Mouse (Mus musculus) cerebral cortex, adult 2 months (tissue): Measurements from ENCODE around the gene Pwwp2b.

Source experiments
- WGBS: fragments of 180-500 bp; shearing (Covaris S2); methylation state at CpG from one replicate; pipeline ENCODE4 v1.1.7; 2018; 5-methylcytosine and 5-hydroxymethylcytosine counted together

The Pwwp2b gene

GRCm38 (mm10) chr7:139299424-139299823 lies 51.1 kb downstream of the Pwwp2b start:
- WGBS = 23% methylated on average over 8 of the region's 8 CpGs

GRCm38 (mm10) chr7:139300423-139300822 lies 52.1 kb downstream of the Pwwp2b start:
- 47% methylated on average over 7 of the region's 7 CpGs for WGBS

- WGBS = 89% methylated on average over 8 of the region's 8 CpGs
Observed at GRCm38 (mm10) chr7:139301505-139301904, 53.2 kb downstream of the Pwwp2b start.

GRCm38 (mm10) chr7:139302314-139302713 lies 54.0 kb downstream of the Pwwp2b start:
- WGBS = 87% methylated on average over 5 of the region's 5 CpGs

- 23% methylated on average over 6 of the region's 6 CpGs for WGBS
Observed at GRCm38 (mm10) chr7:139303280-139304011, 55.2 kb downstream of the Pwwp2b start.

GRCm38 (mm10) chr7:139304322-139304721 lies 56.0 kb downstream of the Pwwp2b start:
- 68% methylated on average over 5 of the region's 5 CpGs for WGBS

GRCm38 (mm10) chr7:139307056-139307455 lies 58.8 kb downstream of the Pwwp2b start:
- WGBS = 62% methylated on average over 2 of the region's 2 CpGs

- WGBS = 68% methylated on average over 8 of the region's 8 CpGs
Observed at GRCm38 (mm10) chr7:139308140-139308895, 60.0 kb downstream of the Pwwp2b start.

GRCm38 (mm10) chr7:139309106-139309505 lies 60.8 kb downstream of the Pwwp2b start:
- whole genome bisulfite sequencing = 58% methylated on average over 2 of the region's 2 CpGs

GRCm38 (mm10) chr7:139310487-139310951 lies 62.2 kb downstream of the Pwwp2b start:
- 62% methylated on average over 6 of the region's 6 CpGs for WGBS

GRCm38 (mm10) chr7:139312686-139313085 lies 64.4 kb downstream of the Pwwp2b start:
- 72% methylated on average over 5 of the region's 5 CpGs for WGBS

- WGBS = 80% methylated on average over 5 of the region's 5 CpGs
Observed at GRCm38 (mm10) chr7:139313413-139313812, 65.1 kb downstream of the Pwwp2b start.

GRCm38 (mm10) chr7:139314716-139315115 lies 66.4 kb downstream of the Pwwp2b start:
- 82% methylated on average over 3 of the region's 3 CpGs for WGBS

GRCm38 (mm10) chr7:139319006-139319411 lies 70.7 kb downstream of the Pwwp2b start:
- 54% methylated on average over 1 of the region's 1 CpGs for WGBS
